Mouse (Mus musculus): Measurements from ENCODE around the gene Bbox1. TPM values are rescaled to one million over a fixed set of nuclear protein-coding genes. Genes with fewer than 3 reads are reported as not detected.

Bbox1 gene
- total and polyA plus RNA-seq, 3 experiments: not detected

GRCm38 (mm10) chr2:110319266-110319665 lies 4.9 kb upstream of the Bbox1 start:
- Histone ChIP-seq H3K4me2 (ENCODE audit: insufficient read depth, low read depth, poor library complexity, severe bottlenecking) (no peak overlapping the region), H3K27ac (ENCODE audit: insufficient read depth, low read depth) (no peak overlapping the region), H3K36me3 (replicated peaks in 1 of 2; ENCODE audit: control insufficient read depth in 1 of 2, insufficient read depth in 1 of 2, low read length in 1 of 2) (no peaks in the 10 kb centered on the region), H3K4me1 (ENCODE audit: control insufficient read depth in 1 of 2, insufficient read depth in 2 of 2) (no peaks in the 10 kb centered on the region), H3K79me2 (replicated peaks; ENCODE audit: control insufficient read depth, extremely low read depth, insufficient read depth, poor library complexity, severe bottlenecking) (no peaks in the 10 kb centered on the region), H3K9ac (ENCODE audit: insufficient read depth, low read depth) (no peak overlapping the region), H3K4me3 (replicated peaks in 1 of 3; ENCODE audit: low read depth in 2 of 3, low read length in 2 of 3, poor library complexity in 1 of 3) (no peak overlapping the region), H3K27me3 (replicated peaks) (no peaks in the 10 kb centered on the region), H3K9me3 (replicated peaks; ENCODE audit: low read length) (peaks cover 19% of the 10 kb centered on the region)
- dilution Hi-C loops (cut with MboI; ENCODE audit: extremely low pct_ligation_motif_present, extremely low pct_unique_long_range_greater_than_20kb, low sequenced_read_pairs) (no loop called here), in situ Hi-C loops (cut with MboI; ENCODE audit: low pct_ligation_motif_present, low pct_unique_long_range_greater_than_20kb, low sequenced_read_pairs) (no loop called here)
- TF ChIP-seq ELF1 (IDR thresholded peaks at IDR 0.05; ENCODE audit: low read depth, low read length) (no peak), SIN3A (IDR thresholded peaks at IDR 0.05; ENCODE audit: low read length) (no peak), POLR2AphosphoS2 (IDR thresholded peaks at IDR 0.05; ENCODE audit: low read depth, low read length) (no peak), KAT2A (IDR thresholded peaks at IDR 0.05; ENCODE audit: insufficient replicate concordance, low read length) (no peak), TBP (conservative IDR thresholded peaks at IDR 0.05; ENCODE audit: low read depth, low read length) (no peak), MEF2A (IDR thresholded peaks at IDR 0.05; ENCODE audit: borderline replicate concordance, low read depth, low read length) (no peak), PAX5 (IDR thresholded peaks at IDR 0.05; ENCODE audit: low read length) (no peak)
- DNase-seq (ENCODE audit: extremely low read depth): no peak

GRCm38 (mm10) chr2:110318719-110319118 lies 4.4 kb upstream of the Bbox1 start:
- H3K4me3 ChIP-seq (replicated peaks in 1 of 3; ENCODE audit: low read depth in 2 of 3, low read length in 2 of 3, poor library complexity in 1 of 3): no peak overlapping the region
- H3K79me2 ChIP-seq (replicated peaks; ENCODE audit: control insufficient read depth, extremely low read depth, insufficient read depth, poor library complexity, severe bottlenecking): no peaks in the 10 kb centered on the region
- no peaks in the 10 kb centered on the region for H3K4me1 ChIP-seq (ENCODE audit: control insufficient read depth in 1 of 2, insufficient read depth in 2 of 2)
- DNase-seq (ENCODE audit: extremely low read depth): no peak
- H3K9me3 ChIP-seq (replicated peaks; ENCODE audit: low read length): peaks cover 20% of the 10 kb centered on the region
- no peaks in the 10 kb centered on the region for H3K27me3 ChIP-seq (replicated peaks)
- H3K36me3 ChIP-seq (replicated peaks in 1 of 2; ENCODE audit: control insufficient read depth in 1 of 2, insufficient read depth in 1 of 2, low read length in 1 of 2): no peaks in the 10 kb centered on the region
- dilution Hi-C loops (cut with MboI; ENCODE audit: extremely low pct_ligation_motif_present, extremely low pct_unique_long_range_greater_than_20kb, low sequenced_read_pairs) (no loop called here), in situ Hi-C loops (cut with MboI; ENCODE audit: low pct_ligation_motif_present, low pct_unique_long_range_greater_than_20kb, low sequenced_read_pairs) (no loop called here)
- TF ChIP-seq USF2 (conservative IDR thresholded peaks at IDR 0.05; ENCODE audit: low read depth, low read length) (no peak), EP300 (IDR thresholded peaks at IDR 0.05; ENCODE audit: low read length) (no peak), CHD1 (IDR thresholded peaks at IDR 0.05; ENCODE audit: low read depth, low read length) (no peak), UBTF (IDR thresholded peaks at IDR 0.05; ENCODE audit: low read depth, low read length) (no peak), POLR2AphosphoS2 (IDR thresholded peaks at IDR 0.05; ENCODE audit: low read depth, low read length) (no peak), ZKSCAN1 (IDR thresholded peaks at IDR 0.05; ENCODE audit: borderline replicate concordance, low read depth, low read length) (no peak), RCOR1 (conservative IDR thresholded peaks at IDR 0.05; ENCODE audit: low read depth, low read length) (no peak), MAFK (IDR thresholded peaks at IDR 0.05; ENCODE audit: insufficient replicate concordance, low read length) (no peak), MAZ (IDR thresholded peaks at IDR 0.05; ENCODE audit: low read depth, low read length) (no peak), USF1 (IDR thresholded peaks at IDR 0.05; ENCODE audit: low read depth, low read length) (no peak), MYC (IDR thresholded peaks at IDR 0.05; ENCODE audit: low read depth, low read length) (no peak), POLR2A (IDR thresholded peaks at IDR 0.05; ENCODE audit: low read depth, low read length) (no peak), ELF1 (IDR thresholded peaks at IDR 0.05; ENCODE audit: low read depth, low read length) (no peak)
- H3K27ac ChIP-seq (ENCODE audit: insufficient read depth, low read depth): no peak overlapping the region
- no peak overlapping the region for H3K4me2 ChIP-seq (ENCODE audit: insufficient read depth, low read depth, poor library complexity, severe bottlenecking)
- no peak overlapping the region for H3K9ac ChIP-seq (ENCODE audit: insufficient read depth, low read depth)
